Mouse (Mus musculus): ENCODE results near the gene Cracr2a.
A peak's percentile ranks its signal among the peaks of the same experiment; 100 is the strongest.

The Cracr2a gene

GRCm38 (mm10) chr6:127571849-127572550 is 10.9 kb downstream of the Cracr2a start:
- no peak for DNase-seq

- no peak for DNase-seq
Measured at GRCm38 (mm10) chr6:127573779-127574463, 12.8 kb downstream of the Cracr2a start.

- no peak for DNase-seq
Measured at GRCm38 (mm10) chr6:127575194-127575593, 14.1 kb downstream of the Cracr2a start.

DNA sequence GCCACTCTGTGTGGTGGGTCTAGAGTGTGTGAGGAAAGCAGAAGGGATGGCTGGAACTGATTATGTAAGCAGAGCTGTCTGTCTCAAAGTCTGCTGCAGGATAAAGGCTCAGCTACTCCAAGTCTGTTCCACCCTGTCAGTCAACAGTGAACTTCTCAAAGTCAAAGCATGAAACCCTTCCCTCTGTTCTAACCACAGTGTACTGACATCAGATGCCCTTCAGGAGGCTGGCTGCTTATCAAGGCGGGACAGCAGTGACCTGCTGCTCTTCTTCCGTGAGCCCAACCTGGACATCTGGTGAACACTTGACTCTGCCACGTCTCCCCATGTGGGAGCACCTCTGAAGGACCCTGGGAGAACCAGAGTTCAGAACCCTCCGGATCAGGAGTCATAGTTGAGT is 16.6 kb downstream of the Cracr2a start:
- no peak for DNase-seq

DNA sequence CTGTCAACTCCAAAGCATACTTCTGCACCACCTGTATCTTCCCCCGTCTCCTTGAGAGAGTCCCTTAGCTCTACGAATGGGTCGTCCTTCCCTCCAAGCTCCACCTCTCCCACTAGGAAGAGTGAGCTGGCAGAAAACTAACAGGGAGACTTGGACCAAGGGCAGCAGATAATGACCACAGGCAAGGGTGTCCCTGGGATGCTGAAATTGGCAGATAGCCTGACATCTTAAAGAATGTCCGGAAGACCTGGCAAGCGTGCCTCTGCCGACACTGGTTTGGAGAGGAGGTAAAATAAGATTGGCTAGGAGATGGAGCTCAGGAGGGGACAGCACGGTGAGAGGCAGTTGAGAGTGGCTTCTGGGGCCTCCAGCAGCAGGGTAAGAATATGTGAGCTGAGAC is 17.2 kb downstream of the Cracr2a start:
- DNase-seq: no peak

DNA sequence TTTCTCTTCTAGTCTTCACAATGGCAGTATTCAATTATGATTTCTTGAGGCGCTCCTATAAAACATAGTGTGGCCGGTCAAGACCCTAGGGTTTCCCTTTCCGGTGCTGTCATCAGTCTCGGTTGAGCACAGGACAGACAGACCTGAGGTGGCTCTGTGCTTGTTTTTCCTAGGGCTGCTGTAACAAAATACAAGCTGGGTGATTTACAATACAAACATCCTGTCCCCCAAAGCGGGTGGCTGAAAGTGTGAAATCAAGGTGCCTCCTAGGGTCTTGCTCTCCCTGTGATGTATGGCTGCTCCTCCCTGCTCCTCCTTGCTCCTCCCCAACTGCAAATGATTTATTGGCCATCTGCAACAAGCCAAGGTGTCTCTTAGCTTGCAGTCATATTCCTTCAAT is 17.7 kb downstream of the Cracr2a start:
- DNase-seq: no peak

- no peak for DNase-seq
Measured at GRCm38 (mm10) chr6:127581915-127582314, 20.8 kb downstream of the Cracr2a start.

DNA sequence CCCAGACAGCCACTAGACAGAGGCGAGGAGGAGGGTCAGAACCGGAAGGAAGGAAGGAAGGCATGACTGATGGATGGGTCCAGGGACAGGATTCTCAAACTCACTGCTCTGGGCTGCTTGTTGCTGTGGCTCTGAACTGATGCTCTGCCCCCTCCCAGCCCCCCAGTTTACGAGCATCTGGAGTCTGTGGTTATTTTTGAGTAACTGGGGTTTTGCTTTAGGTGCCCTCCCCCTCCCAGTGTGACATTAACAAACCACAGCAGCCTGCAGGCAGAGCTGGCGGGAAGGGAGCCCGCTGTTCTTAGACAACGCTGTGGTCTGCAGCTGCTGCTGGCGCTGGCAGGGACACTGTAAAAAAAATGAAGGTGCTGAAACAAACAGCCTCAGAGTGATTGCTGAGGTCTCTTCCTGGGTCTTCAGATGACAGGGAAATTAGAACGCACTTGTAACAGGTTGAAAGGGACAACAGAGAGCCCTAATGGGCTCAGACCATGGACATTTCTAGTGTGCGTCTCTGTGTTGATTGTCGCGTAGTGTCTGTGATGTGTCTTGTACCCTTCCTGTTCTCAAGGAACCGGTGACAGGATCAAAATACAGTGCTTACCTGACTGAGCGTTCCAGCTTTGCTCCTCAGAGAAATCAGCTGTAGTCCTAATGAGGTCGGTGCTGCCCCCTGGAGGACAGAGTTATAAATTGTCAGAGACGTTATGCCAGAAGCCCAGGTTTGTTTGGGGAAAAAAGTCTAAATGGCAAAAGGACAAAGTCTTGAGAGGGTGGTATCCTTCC is 21.4 kb downstream of the Cracr2a start:
- DNase-seq: peak; percentile 90

GRCm38 (mm10) chr6:127591467-127591866 is 30.3 kb downstream of the Cracr2a start:
- no peak for DNase-seq

- DNase-seq: no peak
Measured at GRCm38 (mm10) chr6:127593487-127593886, 32.3 kb downstream of the Cracr2a start.

- DNase-seq: no peak
Measured at GRCm38 (mm10) chr6:127599280-127599679, 38.1 kb downstream of the Cracr2a start.

DNA sequence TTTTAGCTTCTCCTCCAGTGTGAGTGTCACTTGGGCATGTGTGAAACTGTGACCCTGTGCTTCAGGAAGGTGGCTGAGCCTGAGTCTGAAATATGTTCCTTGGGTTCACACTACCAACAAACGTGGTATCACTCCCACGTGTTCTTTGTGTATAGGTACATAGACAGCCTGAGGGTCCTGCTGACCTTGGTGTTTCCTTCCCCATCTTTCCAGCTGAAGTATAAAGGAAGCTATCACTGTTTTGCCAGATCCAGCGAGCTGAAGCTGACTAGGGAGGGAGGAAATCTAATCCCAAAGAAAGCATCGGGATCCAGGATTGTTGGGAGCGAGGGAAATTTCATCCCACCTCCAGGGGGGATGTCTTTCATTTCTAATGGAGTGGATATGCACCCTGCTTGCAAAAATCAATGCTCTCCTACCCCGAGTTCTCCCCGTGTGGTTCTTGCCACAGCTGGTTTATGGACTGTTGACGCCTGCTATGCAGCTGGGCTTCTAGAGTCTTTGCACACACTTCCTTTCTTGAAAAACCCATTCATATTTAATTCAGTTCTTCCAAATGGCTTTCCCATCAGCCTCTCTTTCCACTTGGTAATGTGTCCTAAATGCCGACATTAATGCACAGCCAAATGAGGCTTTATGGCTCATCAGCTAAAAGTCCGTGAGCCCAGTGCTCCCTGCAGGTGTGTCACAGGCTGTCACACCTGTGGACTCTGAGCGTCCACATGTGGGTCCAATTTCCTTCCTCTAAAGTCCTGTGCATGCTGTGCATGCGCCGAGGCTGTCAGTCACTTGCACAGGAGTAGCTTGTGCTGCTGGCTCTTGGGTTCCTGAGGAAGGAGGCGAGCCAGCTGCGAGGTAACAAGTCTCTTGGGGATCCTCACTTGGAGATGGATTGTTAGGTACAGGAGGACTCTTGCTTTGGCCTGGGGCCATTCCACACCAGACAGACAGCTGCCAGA is 44.2 kb downstream of the Cracr2a start:
- DNase-seq: no peak

- no peak for DNase-seq
Measured at GRCm38 (mm10) chr6:127609673-127610072, 48.5 kb downstream of the Cracr2a start.

GRCm38 (mm10) chr6:127611216-127611615 is 50.1 kb downstream of the Cracr2a start:
- DNase-seq: no peak

DNA sequence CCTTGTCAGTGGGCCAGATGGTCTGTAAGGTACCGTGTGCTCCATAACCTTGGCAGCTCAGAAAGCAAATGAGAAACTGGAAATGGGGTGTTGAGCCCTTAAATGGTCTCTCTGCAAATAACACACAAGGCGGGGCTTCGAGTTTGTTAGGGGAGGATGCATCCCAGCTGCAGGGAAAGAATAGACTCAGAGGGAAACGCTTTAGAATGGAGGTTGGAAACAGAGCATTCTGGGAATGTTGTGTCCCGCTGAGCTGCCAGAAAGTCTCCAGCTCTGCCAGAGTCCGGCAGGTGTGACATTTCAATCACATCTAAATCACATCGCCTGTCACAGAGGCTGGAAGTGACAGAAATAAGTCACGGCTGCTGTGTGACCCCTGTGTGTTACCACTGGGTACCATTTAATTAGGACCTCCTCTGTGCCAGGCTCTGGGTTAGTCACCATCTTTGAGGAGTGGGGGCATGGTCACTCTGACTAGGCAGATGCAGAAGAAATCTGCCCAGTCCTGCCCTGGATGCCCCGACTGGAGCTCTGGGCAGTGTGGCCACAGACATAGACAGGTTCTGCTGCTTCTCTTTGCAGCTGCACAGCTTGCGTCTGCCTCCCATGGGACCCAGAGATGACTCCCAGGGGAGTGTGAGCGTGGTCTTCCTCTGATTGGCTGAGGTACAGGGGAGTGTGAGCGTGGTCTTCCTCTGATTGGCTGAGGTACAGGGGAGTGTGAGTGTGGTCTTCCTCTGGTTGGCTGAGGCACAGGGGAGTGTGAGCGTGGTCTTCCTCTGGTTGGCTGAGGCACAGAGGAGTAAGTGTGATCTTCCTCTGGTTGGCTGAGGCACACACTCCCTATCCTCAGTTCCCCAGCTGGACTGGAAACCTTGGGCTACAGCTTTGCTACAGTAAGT is 53.2 kb downstream of the Cracr2a start:
- no peak for DNase-seq

DNA sequence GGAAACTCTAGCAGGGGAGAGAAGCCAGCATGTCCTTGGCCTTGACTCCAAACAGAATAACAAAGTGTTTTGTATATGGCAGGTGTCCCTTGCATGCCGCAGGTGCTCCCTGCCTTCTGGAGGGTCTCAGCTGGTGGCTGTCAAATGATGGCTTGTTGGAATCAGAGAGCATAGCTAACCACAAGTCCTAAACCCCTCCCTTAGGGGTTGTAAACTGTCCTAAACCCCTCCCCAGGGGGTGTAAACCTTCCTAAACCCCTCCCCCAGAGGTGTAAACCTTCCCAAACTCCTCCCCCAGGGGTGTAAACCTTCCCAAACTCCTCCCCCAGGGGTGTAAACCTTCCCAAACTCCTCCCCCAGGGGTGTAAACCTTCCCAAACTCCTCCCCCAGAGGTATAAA is 55.5 kb downstream of the Cracr2a start:
- no peak for DNase-seq

- peak; percentile 65 for DNase-seq
Measured at GRCm38 (mm10) chr6:127617258-127618025, 56.3 kb downstream of the Cracr2a start.

- no peak for DNase-seq
Measured at GRCm38 (mm10) chr6:127618686-127619085, 57.5 kb downstream of the Cracr2a start.

GRCm38 (mm10) chr6:127625135-127625534 is 64.0 kb downstream of the Cracr2a start:
- peak; percentile 83 for DNase-seq

DNA sequence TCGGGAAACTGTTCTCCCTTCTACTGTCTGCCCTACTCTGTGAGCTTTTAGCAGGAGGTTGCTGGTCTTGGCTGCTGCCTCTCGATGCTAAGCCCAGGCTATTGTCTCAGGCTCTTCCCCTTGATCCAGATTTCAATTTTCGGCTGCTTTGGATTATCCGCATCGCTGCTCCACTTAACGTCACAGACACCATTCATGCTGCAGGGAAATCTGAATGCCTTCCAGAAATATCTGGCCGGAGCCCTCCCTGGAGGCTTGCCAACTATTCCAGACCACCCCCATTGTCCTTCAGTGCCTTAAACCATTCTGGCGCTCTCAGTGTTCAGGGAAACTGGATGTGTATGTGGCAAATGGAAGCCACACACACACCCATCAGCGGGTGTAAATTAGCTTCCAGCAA is 66.3 kb downstream of the Cracr2a start:
- DNase-seq: peak; percentile 29

DNA sequence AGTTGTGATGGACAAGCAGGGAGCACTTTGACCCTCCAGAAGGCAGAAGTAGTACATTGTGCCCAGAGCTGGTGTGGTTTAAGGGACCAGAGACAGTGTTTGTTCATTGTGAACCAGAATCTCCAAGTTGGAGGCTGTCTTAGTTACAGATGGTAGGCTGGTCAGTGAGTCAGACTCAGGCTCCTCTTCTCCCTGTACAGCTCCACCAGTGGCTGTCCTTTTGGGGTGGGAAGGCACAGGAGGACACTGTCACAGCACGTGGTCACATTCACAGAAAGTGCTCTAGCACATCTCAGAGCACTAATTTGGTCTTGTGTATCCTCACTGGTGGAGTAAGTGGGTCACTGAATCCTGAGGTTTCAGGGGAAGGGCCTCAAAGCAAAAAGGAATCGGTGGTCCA is 68.1 kb downstream of the Cracr2a start:
- DNase-seq: no peak
